Mouse (Mus musculus) olfactory bulb, adult 2 months (tissue): ENCODE data around the gene Mrpl20.

Experiments used
- CTCF ChIP-seq: fragments of 200-500 bp; IDR thresholded peaks from 2 replicates; pipeline ENCODE4 v1.5.1; 2012; ENCODE audit warnings: low read depth, mild to moderate bottlenecking, low read length, moderate library complexity; ENCODE audit not compliant: insufficient read depth
- POLR2A ChIP-seq: fragments of 200-500 bp; IDR thresholded peaks from 2 replicates; pipeline ENCODE4 v1.6.1; 2012; ENCODE audit warnings: mild to moderate bottlenecking, low read depth, low read length, moderate library complexity; ENCODE audit not compliant: insufficient read depth

- TF ChIP-seq POLR2A (no peak), CTCF (no peak)
Observed at GRCm38 (mm10) chr4:155851951-155852411, 49.3 kb downstream of the Mrpl20 start.
